Mouse (Mus musculus) right cerebral cortex, postnatal 36 days (tissue): Measurements from ENCODE around the gene Smim14.
"Not testable (repeated sequence)": the region's sequence is repeated elsewhere in the genome, so short reads cannot be mapped to it uniquely, and the experiment has no call there.

Source experiments
- DNase-seq, 2 experiments: peaks; one replicate each; pipeline ENCODE4 v3.0.0; 2022; ENCODE audit warnings: low spot score in 2 of 2, mixed read lengths in 1 of 2

The Smim14 gene

GRCm38 (mm10) chr5:65536751-65537419 is at the start of gene Smim14, which contains the start of gene Ube2k:
Gene Smim14, minus strand, starts transcription at chr5:65537184.
Gene Ube2k, plus strand, starts transcription at chr5:65537233.
- peak; percentile 89 to 92 for DNase-seq

- no peak for DNase-seq
Observed at GRCm38 (mm10) chr5:65586291-65586690, 49.3 kb upstream of the Smim14 start.

- DNase-seq, result no peak
Observed at GRCm38 (mm10) chr5:65578545-65578944, 41.6 kb upstream of the Smim14 start.

- DNase-seq, result no peak
Observed at GRCm38 (mm10) chr5:65575896-65576295, 38.9 kb upstream of the Smim14 start.

GRCm38 (mm10) chr5:65574876-65575275 is 37.9 kb upstream of the Smim14 start:
- DNase-seq, result no peak

- DNase-seq, result no peak
Observed at GRCm38 (mm10) chr5:65565486-65565885, 28.5 kb upstream of the Smim14 start.

- no peak for DNase-seq
Observed at GRCm38 (mm10) chr5:65561125-65561893, 24.3 kb upstream of the Smim14 start.

- no peak for DNase-seq
Observed at GRCm38 (mm10) chr5:65557109-65557508, 20.1 kb upstream of the Smim14 start.

- DNase-seq, result no peak
Observed at GRCm38 (mm10) chr5:65549677-65550076, 12.7 kb upstream of the Smim14 start.

GRCm38 (mm10) chr5:65544616-65545015 is 7.6 kb upstream of the Smim14 start:
- DNase-seq, result no peak

- no peak for DNase-seq
Observed at GRCm38 (mm10) chr5:65543491-65543890, 6.5 kb upstream of the Smim14 start.

GRCm38 (mm10) chr5:65541889-65542288 is 4.9 kb upstream of the Smim14 start:
- no peak for DNase-seq

GRCm38 (mm10) chr5:65539786-65540185 is 2.8 kb upstream of the Smim14 start:
- DNase-seq, result no peak

- DNase-seq, result no peak
Observed at GRCm38 (mm10) chr5:65538829-65539228, 1.8 kb upstream of the Smim14 start.

- DNase-seq, result no peak
Observed at GRCm38 (mm10) chr5:65538121-65538520, 1.1 kb upstream of the Smim14 start.

- peak in 1 of 2 experiments; percentile 8 for DNase-seq
Observed at GRCm38 (mm10) chr5:65537420-65538071, 562 bp upstream of the Smim14 start.

GRCm38 (mm10) chr5:65536068-65536465 is 917 bp downstream of the Smim14 start:
- DNase-seq, result not testable (repeated sequence)

GRCm38 (mm10) chr5:65535457-65536067 is 1.4 kb downstream of the Smim14 start:
- DNase-seq, result peak in 1 of 2 experiments; percentile 8

- no peak for DNase-seq
Observed at GRCm38 (mm10) chr5:65534496-65534895, 2.5 kb downstream of the Smim14 start.

GRCm38 (mm10) chr5:65531283-65531682 is 5.7 kb downstream of the Smim14 start:
- DNase-seq, result no peak

- DNase-seq, result no peak
Observed at GRCm38 (mm10) chr5:65525674-65526443, 11.1 kb downstream of the Smim14 start.
